Mouse (Mus musculus) embryonic fibroblast, embryonic 13.5 days (primary cell): ENCODE data around the gene Kcnq1.

ENCODE experiments used
- CTCF ChIP-seq: IDR thresholded peaks from 2 replicates; pipeline ENCODE4 v1.5.1; 2011; ENCODE audit warnings: mild to moderate bottlenecking, control low read depth, low read length, moderate library complexity, borderline replicate concordance; ENCODE audit not compliant: insufficient read depth
- POLR2A ChIP-seq: IDR thresholded peaks from 2 replicates; pipeline ENCODE4 v1.6.1; 2011; ENCODE audit warnings: low read depth, mild to moderate bottlenecking, control low read depth, low read length, moderate library complexity

DNA sequence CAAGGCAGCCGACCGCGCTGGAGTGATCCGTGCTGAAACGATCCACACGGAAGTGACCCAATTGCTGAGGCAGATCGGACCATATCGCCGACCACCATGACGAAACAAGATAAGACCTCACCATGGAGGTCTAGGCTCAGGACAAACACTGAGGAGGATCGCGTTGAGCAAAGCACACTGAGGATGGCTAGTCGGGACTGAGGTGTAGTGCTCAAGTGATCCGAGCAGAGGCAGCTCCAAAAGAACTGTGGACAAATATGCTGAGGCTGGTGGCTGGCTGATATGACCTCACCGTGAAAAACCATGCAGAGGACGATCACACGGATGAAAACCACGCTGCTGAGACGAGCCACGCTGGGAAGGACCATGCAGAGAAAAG, 189.8 kb downstream of the Kcnq1 start:
- TF ChIP-seq POLR2A = no peak; the same call in 1 of the 2 replicates
- no peak for TF ChIP-seq CTCF
